12 mouse cellular contexts compared by ENCODE assay signal in the genomic region with DNA sequence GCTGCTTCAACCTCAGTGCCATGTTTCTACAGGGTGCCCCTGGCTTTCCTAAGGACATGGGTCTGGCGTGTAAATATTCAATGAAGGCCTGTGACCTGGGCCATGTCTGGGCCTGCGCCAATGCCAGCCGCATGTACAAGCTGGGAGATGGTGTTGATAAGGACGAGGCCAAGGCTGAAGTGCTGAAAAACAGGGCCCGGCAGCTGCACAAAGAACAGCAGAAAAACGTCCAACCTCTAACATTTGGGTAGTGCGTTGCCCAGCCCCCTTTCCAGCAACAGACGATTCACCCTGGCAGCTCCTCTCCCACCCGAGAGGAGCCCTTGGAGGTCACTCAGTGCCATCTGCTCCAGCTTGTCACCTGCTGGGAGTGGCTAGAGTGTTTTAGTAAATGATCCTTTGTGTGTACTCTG. TPM values are rescaled to one million over a fixed set of nuclear protein-coding genes. Genes with fewer than 3 reads are reported as not detected.
A peak's percentile ranks its signal among the peaks of the same experiment; 100 is the strongest.
DNase-seq lines count a peak whose midpoint lies in the region; ATAC-seq and TF ChIP-seq lines count a peak whose summit lies in the region.
"Had no signal": no experiment of that assay in that cellular context is flagged by ENCODE, and none has a peak within 500 bp of the region (broad histone marks: within the 10 kb centered on the region; RNA-seq: fewer than 3 reads in every experiment).

No protein-coding gene starts in this region.

- H3K27ac ChIP-seq in hindbrain, embryonic 10.5 days = peak overlapping the region; percentile 62
- H3K27ac ChIP-seq in hindbrain, embryonic 14.5 days = no peak overlapping the region; the same call in 1 of the 2 replicates
- H3K27ac ChIP-seq in ES-Bruce4 (ENCODE audit: insufficient read depth, low read length) = peak overlapping the region; percentile 77
- H3K27ac ChIP-seq in hindbrain, postnatal 0 days = peak overlapping the region; percentile 64; the same call in 1 of the 2 replicates
- H3K27ac ChIP-seq: liver, embryonic 14.5 days had no signal

- no peak for ATAC-seq in hindbrain, embryonic 14.5 days (ENCODE audit: low FRiP score)
- ATAC-seq in hindbrain, postnatal 0 days = no peak

- H3K9ac ChIP-seq in hindbrain, embryonic 14.5 days = no peak overlapping the region
- no peak overlapping the region for H3K9ac ChIP-seq in ES-Bruce4 (ENCODE audit: low read depth, poor library complexity, severe bottlenecking)
- no peak overlapping the region for H3K9ac ChIP-seq in hindbrain, postnatal 0 days (replicated peaks; ENCODE audit: low read length)
- H3K9ac ChIP-seq: liver, embryonic 14.5 days had no signal

- no peak for TF ChIP-seq CTCF in ES-Bruce4 (IDR thresholded peaks at IDR 0.05; ENCODE audit: low read depth, low read length)
- TF ChIP-seq CTCF in hindbrain, postnatal 0 days (IDR thresholded peaks at IDR 0.05; ENCODE audit: low read depth) = no peak

- no peak overlapping the region for H3K4me3 ChIP-seq in hindbrain, embryonic 10.5 days
- no peak overlapping the region for H3K4me3 ChIP-seq in hindbrain, embryonic 14.5 days (replicated peaks; ENCODE audit: low read length)
- no peak overlapping the region for H3K4me3 ChIP-seq in ES-Bruce4 (ENCODE audit: low read depth, low read length)
- H3K4me3 ChIP-seq in hindbrain, postnatal 0 days (ENCODE audit: low read length) = no peak overlapping the region
- H3K4me3 ChIP-seq: gastrocnemius, adult 2 months had no signal

- H3K27me3 ChIP-seq in hindbrain, embryonic 10.5 days (ENCODE audit: insufficient read depth, poor library complexity, severe bottlenecking) = no peaks in the 10 kb centered on the region
- H3K27me3 ChIP-seq in hindbrain, embryonic 14.5 days (ENCODE audit: control insufficient read depth, insufficient read depth, low read length) = no peaks in the 10 kb centered on the region
- no peaks in the 10 kb centered on the region for H3K27me3 ChIP-seq in ES-Bruce4 (ENCODE audit: control insufficient read depth, insufficient read depth, low read length, poor library complexity, severe bottlenecking)
- no peaks in the 10 kb centered on the region for H3K27me3 ChIP-seq in hindbrain, postnatal 0 days (ENCODE audit: insufficient read depth, low read length)

- H3K4me1 ChIP-seq in hindbrain, embryonic 10.5 days (replicated peaks) = peaks cover 21% of the 10 kb centered on the region
- H3K4me1 ChIP-seq in hindbrain, embryonic 14.5 days (replicated peaks; ENCODE audit: control insufficient read depth, insufficient read depth, low read length) = no peaks in the 10 kb centered on the region
- no peaks in the 10 kb centered on the region for H3K4me1 ChIP-seq in ES-Bruce4 (ENCODE audit: control insufficient read depth, insufficient read depth, low read length)
- H3K4me1 ChIP-seq in hindbrain, postnatal 0 days (ENCODE audit: insufficient read depth, low read length) = no peaks in the 10 kb centered on the region

- no peak overlapping the region for H3K4me2 ChIP-seq in hindbrain, embryonic 14.5 days (replicated peaks)
- H3K4me2 ChIP-seq in hindbrain, postnatal 0 days (ENCODE audit: low read depth, low read length) = no peak overlapping the region

- 67% methylated on average over 9 of the region's 9 CpGs for WGBS in hindbrain, embryonic 10.5 days
- WGBS in hindbrain, embryonic 14.5 days = 47% methylated on average over 9 of the region's 9 CpGs
- 50% methylated on average over 9 of the region's 9 CpGs for WGBS in hindbrain, postnatal 0 days

- DNase-seq in hindbrain, embryonic 10.5 days (ENCODE audit: low spot score) = no peak
- no peak for DNase-seq in hindbrain, embryonic 14.5 days (ENCODE audit: low spot score)
- DNase-seq in cerebellum, adult 8-10 months = peak; percentile 43
- DNase-seq in hindbrain, postnatal 0 days (ENCODE audit: low spot score) = peak; percentile 28
- DNase-seq in Muller cell, postnatal 12 days (ENCODE audit: inconsistent ontology term) = no peak
- no peak for DNase-seq in layer of hippocampus, postnatal 36 days
- DNase-seq in kidney, postnatal 25 days = no peak
- DNase-seq: gastrocnemius, adult 2 months; kidney, postnatal 4 days; thymus, postnatal 25 days had no signal

- no peak for TF ChIP-seq EP300 in ES-Bruce4 (IDR thresholded peaks at IDR 0.05; ENCODE audit: insufficient read depth, low read depth, low read length)

- H3K36me3 ChIP-seq in hindbrain, embryonic 10.5 days = peaks cover 74% of the 10 kb centered on the region
- peaks cover 45% of the 10 kb centered on the region for H3K36me3 ChIP-seq in hindbrain, embryonic 14.5 days (replicated peaks; ENCODE audit: control insufficient read depth, insufficient read depth)
- peaks cover 11% of the 10 kb centered on the region for H3K36me3 ChIP-seq in ES-Bruce4 (ENCODE audit: control insufficient read depth, insufficient read depth, low read length, poor library complexity, severe bottlenecking)
- H3K36me3 ChIP-seq in hindbrain, postnatal 0 days (ENCODE audit: insufficient read depth, low read length) = peaks cover 8% of the 10 kb centered on the region; the same call in 1 of the 2 replicates

- no peak for TF ChIP-seq POLR2A in ES-Bruce4 (IDR thresholded peaks at IDR 0.05; ENCODE audit: insufficient read depth, low read length)

- no peaks in the 10 kb centered on the region for H3K9me3 ChIP-seq in hindbrain, embryonic 10.5 days
- H3K9me3 ChIP-seq in hindbrain, embryonic 14.5 days (ENCODE audit: control insufficient read depth, low read length) = no peaks in the 10 kb centered on the region
- no peaks in the 10 kb centered on the region for H3K9me3 ChIP-seq in ES-Bruce4 (replicated peaks; ENCODE audit: control insufficient read depth, insufficient read depth, low read length, poor library complexity, severe bottlenecking)
- H3K9me3 ChIP-seq in hindbrain, postnatal 0 days (ENCODE audit: low read length) = no peaks in the 10 kb centered on the region

RNA-seq across cellular contexts. Expression of a gene that starts 10.4 kb away (rescaled TPM):
- 65.2 and 68.6 TPM in 2 replicates for polyA plus RNA-seq in hindbrain, embryonic 10.5 days (2016; fragmentation: Nextera tagmentation; extraction: Ambion mirVana)
- 43.8 and 47.9 TPM in 2 replicates for polyA plus RNA-seq in hindbrain, embryonic 14.5 days (2014; fragmentation: Nextera tagmentation; extraction: Ambion mirVana)
- polyA plus RNA-seq in ES-Bruce4 (2011; ENCODE audit: insufficient read depth, insufficient read length, low read depth, missing spikeins) = 53.6 and 62.0 TPM in 2 replicates
- total RNA-seq in hindbrain, postnatal 0 days (2014; rRNA removed) = 31.7 and 35.9 TPM in 2 replicates
- polyA plus RNA-seq in hindbrain, postnatal 0 days (2015; fragmentation: Nextera tagmentation; extraction: Ambion mirVana) = 50.8 and 54.2 TPM in 2 replicates
- 10 to 100 TPM; 21.9 to 22.9 TPM for total RNA-seq in layer of hippocampus, postnatal 36 days (2021)

RNA-seq across cellular contexts. Expression of a gene that starts 37.4 kb away (rescaled TPM):
- 13.0 and 17.0 TPM in 2 replicates for polyA plus RNA-seq in hindbrain, embryonic 10.5 days (2016; fragmentation: Nextera tagmentation; extraction: Ambion mirVana)
- 45.3 and 46.0 TPM in 2 replicates for polyA plus RNA-seq in hindbrain, embryonic 14.5 days (2014; fragmentation: Nextera tagmentation; extraction: Ambion mirVana)
- polyA plus RNA-seq in ES-Bruce4 (2011; ENCODE audit: insufficient read depth, insufficient read length, low read depth, missing spikeins) = 26.7 and 30.8 TPM in 2 replicates
- 108 and 115 TPM in 2 replicates for total RNA-seq in hindbrain, postnatal 0 days (2014; rRNA removed)
- 22.0 and 24.0 TPM in 2 replicates for polyA plus RNA-seq in hindbrain, postnatal 0 days (2015; fragmentation: Nextera tagmentation; extraction: Ambion mirVana)
- 100 to 1,000 TPM; 101 to 110 TPM for total RNA-seq in layer of hippocampus, postnatal 36 days (2021)

RNA-seq across cellular contexts. Expression of a gene that starts 44.8 kb away (rescaled TPM):
- polyA plus RNA-seq in hindbrain, embryonic 10.5 days (2016; fragmentation: Nextera tagmentation; extraction: Ambion mirVana) = 1.1 and 2.4 TPM in 2 replicates
- polyA plus RNA-seq in hindbrain, embryonic 14.5 days (2014; fragmentation: Nextera tagmentation; extraction: Ambion mirVana) = 5.5 and 7.6 TPM in 2 replicates
- polyA plus RNA-seq in ES-Bruce4 (2011; ENCODE audit: insufficient read depth, insufficient read length, low read depth, missing spikeins) = 1.2 and 1.4 TPM in 2 replicates
- total RNA-seq in hindbrain, postnatal 0 days (2014; rRNA removed) = 0.47 and 1.8 TPM in 2 replicates
- 6.7 and 8.1 TPM in 2 replicates for polyA plus RNA-seq in hindbrain, postnatal 0 days (2015; fragmentation: Nextera tagmentation; extraction: Ambion mirVana)
- total RNA-seq in layer of hippocampus, postnatal 36 days (2021) = not detected
- total RNA-seq: gastrocnemius, adult 2 months had no signal

Comparison
In these comparisons a context has a peak if more than half of its experiments do, and no peak if none do; other contexts are left out.
1. DNase-seq: peak in cerebellum, adult 8-10 months (single experiment) and hindbrain, postnatal 0 days (single experiment); none in hindbrain, embryonic 10.5 days (single experiment), hindbrain, embryonic 14.5 days (single experiment), Muller cell, postnatal 12 days (single experiment), layer of hippocampus, postnatal 36 days (0 of 2) and kidney, postnatal 25 days (0 of 2).